Mouse (Mus musculus): ENCODE results near the gene Midn. TPM values are rescaled to one million over a fixed set of nuclear protein-coding genes. Genes with fewer than 3 reads are reported as not detected.

The Midn gene
- polyA plus RNA-seq, 1 experiment from 2014 or later = 28.9 TPM

GRCm38 (mm10) chr10:80138553-80139438 lies 9.3 kb upstream of the Midn start, which contains the start of gene Atp5d:
Gene Atp5d (plus strand): TSS chr10:80138632.
- Histone ChIP-seq H3K27me3 (replicated peaks; ENCODE audit: control insufficient read depth, insufficient read depth, low read length) (peaks cover 25% of the 10 kb centered on the region), H3K9me3 (ENCODE audit: control insufficient read depth, low read length) (no peaks in the 10 kb centered on the region), H3K4me3 (ENCODE audit: low read depth, low read length) (peak within 1 kb of the TSS; percentile 63), H3K36me3 (ENCODE audit: control insufficient read depth, insufficient read depth, low read length) (peaks cover 14% of the 10 kb centered on the region), H3K4me1 (replicated peaks; ENCODE audit: control insufficient read depth, insufficient read depth, low read length) (peaks cover 29% of the 10 kb centered on the region), H3K4me2 (ENCODE audit: low read length) (peak within 1 kb of the TSS; percentile 97), H3K27ac (ENCODE audit: low read depth) (peak within 1 kb of the TSS; percentile 69), H3K9ac (ENCODE audit: low read length) (peak within 1 kb of the TSS; percentile 67)
- peak; percentile 4; the same call in 1 of the 2 replicates for ATAC-seq (replicated peaks; ENCODE audit: low FRiP score, low TSS enrichment, low read depth)
- WGBS = under 1% methylated on average over 63 of the region's 94 CpGs
- DNase-seq (ENCODE audit: low spot score) = peak; percentile 77

GRCm38 (mm10) chr10:80139439-80139775 lies 8.7 kb upstream of the Midn start:
- peaks cover 25% of the 10 kb centered on the region for H3K27me3 ChIP-seq (replicated peaks; ENCODE audit: control insufficient read depth, insufficient read depth, low read length)
- peaks cover 17% of the 10 kb centered on the region for H3K36me3 ChIP-seq (ENCODE audit: control insufficient read depth, insufficient read depth, low read length)
- H3K4me1 ChIP-seq (replicated peaks; ENCODE audit: control insufficient read depth, insufficient read depth, low read length) = peaks cover 29% of the 10 kb centered on the region
- no peak for ATAC-seq (replicated peaks; ENCODE audit: low FRiP score, low TSS enrichment, low read depth)
- WGBS = under 1% methylated on average over 9 of the region's 10 CpGs
- DNase-seq (ENCODE audit: low spot score) = no peak
- H3K27ac ChIP-seq (ENCODE audit: low read depth) = peak overlapping the region; percentile 69; the same call in 1 of the 2 replicates
- H3K4me3 ChIP-seq (ENCODE audit: low read depth, low read length) = peak overlapping the region; percentile 63
- H3K4me2 ChIP-seq (ENCODE audit: low read length) = peak overlapping the region; percentile 97
- H3K9me3 ChIP-seq (ENCODE audit: control insufficient read depth, low read length) = no peaks in the 10 kb centered on the region
- peak overlapping the region; percentile 67 for H3K9ac ChIP-seq (ENCODE audit: low read length)

- H3K4me2 ChIP-seq (ENCODE audit: low read length) = no peak overlapping the region
These were observed 8.0 kb upstream of the Midn start for GRCm38 (mm10) chr10:80139975-80140665.

GRCm38 (mm10) chr10:80140666-80141035 lies 7.4 kb upstream of the Midn start, which contains the start of gene Cbarp:
Gene Cbarp (minus strand): TSS chr10:80140835.
- no peak for DNase-seq (ENCODE audit: low spot score)
- WGBS = 73% methylated on average over 10 of the region's 10 CpGs
- Histone ChIP-seq H3K4me1 (replicated peaks; ENCODE audit: control insufficient read depth, insufficient read depth, low read length) (peaks cover 33% of the 10 kb centered on the region), H3K4me2 (ENCODE audit: low read length) (peak within 1 kb of the TSS; percentile 98), H3K9me3 (ENCODE audit: control insufficient read depth, low read length) (no peaks in the 10 kb centered on the region), H3K36me3 (ENCODE audit: control insufficient read depth, insufficient read depth, low read length) (peaks cover 25% of the 10 kb centered on the region), H3K9ac (ENCODE audit: low read length) (peak within 1 kb of the TSS; percentile 34), H3K27ac (ENCODE audit: low read depth) (peak within 1 kb of the TSS; percentile 76), H3K27me3 (replicated peaks; ENCODE audit: control insufficient read depth, insufficient read depth, low read length) (peaks cover 23% of the 10 kb centered on the region), H3K4me3 (ENCODE audit: low read depth, low read length) (peak within 1 kb of the TSS; percentile 76)
- no peak for ATAC-seq (replicated peaks; ENCODE audit: low FRiP score, low TSS enrichment, low read depth)

More at GRCm38 (mm10) chr10:80139975-80140665, 8.0 kb upstream of the Midn start:
- WGBS = 77% methylated on average over 11 of the region's 11 CpGs
- Histone ChIP-seq H3K36me3 (ENCODE audit: control insufficient read depth, insufficient read depth, low read length) (peaks cover 24% of the 10 kb centered on the region), H3K27ac (ENCODE audit: low read depth) (no peak overlapping the region), H3K9me3 (ENCODE audit: control insufficient read depth, low read length) (no peaks in the 10 kb centered on the region), H3K4me1 (replicated peaks; ENCODE audit: control insufficient read depth, insufficient read depth, low read length) (peaks cover 29% of the 10 kb centered on the region), H3K27me3 (replicated peaks; ENCODE audit: control insufficient read depth, insufficient read depth, low read length) (peaks cover 25% of the 10 kb centered on the region), H3K4me3 (ENCODE audit: low read depth, low read length) (no peak overlapping the region), H3K9ac (ENCODE audit: low read length) (no peak overlapping the region)
- DNase-seq (ENCODE audit: low spot score) = no peak
- no peak for ATAC-seq (replicated peaks; ENCODE audit: low FRiP score, low TSS enrichment, low read depth)

GRCm38 (mm10) chr10:80141243-80141642 lies 6.8 kb upstream of the Midn start:
- peaks cover 38% of the 10 kb centered on the region for H3K4me1 ChIP-seq (replicated peaks; ENCODE audit: control insufficient read depth, insufficient read depth, low read length)

GRCm38 (mm10) chr10:80141786-80142529 lies 6.1 kb upstream of the Midn start:
- under 1% methylated on average over 43 of the region's 43 CpGs for WGBS
- Histone ChIP-seq H3K4me2 (ENCODE audit: low read length) (peak overlapping the region; percentile 98), H3K36me3 (ENCODE audit: control insufficient read depth, insufficient read depth, low read length) (peaks cover 33% of the 10 kb centered on the region), H3K4me1 (replicated peaks; ENCODE audit: control insufficient read depth, insufficient read depth, low read length) (peaks cover 39% of the 10 kb centered on the region), H3K9me3 (ENCODE audit: control insufficient read depth, low read length) (no peaks in the 10 kb centered on the region), H3K27me3 (replicated peaks; ENCODE audit: control insufficient read depth, insufficient read depth, low read length) (peaks cover 10% of the 10 kb centered on the region), H3K9ac (ENCODE audit: low read length) (peak overlapping the region; percentile 87), H3K27ac (ENCODE audit: low read depth) (peak overlapping the region; percentile 77), H3K4me3 (ENCODE audit: low read depth, low read length) (peak overlapping the region; percentile 76)
- ATAC-seq (replicated peaks; ENCODE audit: low FRiP score, low TSS enrichment, low read depth) (peak; percentile 78), DNase-seq (ENCODE audit: low spot score) (peak; percentile 89)

More at GRCm38 (mm10) chr10:80141243-80141642, 6.8 kb upstream of the Midn start:
- under 1% methylated on average over 29 of the region's 29 CpGs for WGBS
- peak overlapping the region; percentile 98 for H3K4me2 ChIP-seq (ENCODE audit: low read length)
- H3K4me3 ChIP-seq (ENCODE audit: low read depth, low read length) = peak overlapping the region; percentile 76
- peak overlapping the region; percentile 34 for H3K9ac ChIP-seq (ENCODE audit: low read length)
- ATAC-seq (replicated peaks; ENCODE audit: low FRiP score, low TSS enrichment, low read depth) (peak; percentile 57), DNase-seq (ENCODE audit: low spot score) (peak; percentile 95)
- H3K36me3 ChIP-seq (ENCODE audit: control insufficient read depth, insufficient read depth, low read length) = peaks cover 28% of the 10 kb centered on the region
- H3K27ac ChIP-seq (ENCODE audit: low read depth) = peak overlapping the region; percentile 76
- no peaks in the 10 kb centered on the region for H3K9me3 ChIP-seq (ENCODE audit: control insufficient read depth, low read length)
- peaks cover 17% of the 10 kb centered on the region for H3K27me3 ChIP-seq (replicated peaks; ENCODE audit: control insufficient read depth, insufficient read depth, low read length)

GRCm38 (mm10) chr10:80142530-80142925 lies 5.5 kb upstream of the Midn start:
- peak overlapping the region; percentile 77 for H3K27ac ChIP-seq (ENCODE audit: low read depth)
- ATAC-seq (replicated peaks; ENCODE audit: low FRiP score, low TSS enrichment, low read depth) = peak; percentile 0; the same call in 1 of the 2 replicates
- peaks cover 37% of the 10 kb centered on the region for H3K4me1 ChIP-seq (replicated peaks; ENCODE audit: control insufficient read depth, insufficient read depth, low read length)

GRCm38 (mm10) chr10:80143664-80144063 lies 4.4 kb upstream of the Midn start:
- no peak overlapping the region for H3K4me2 ChIP-seq (ENCODE audit: low read length)
- no peak overlapping the region for H3K27ac ChIP-seq (ENCODE audit: low read depth)
- peaks cover 28% of the 10 kb centered on the region for H3K4me1 ChIP-seq (replicated peaks; ENCODE audit: control insufficient read depth, insufficient read depth, low read length)
- H3K9me3 ChIP-seq (ENCODE audit: control insufficient read depth, low read length) = no peaks in the 10 kb centered on the region
- 95% methylated on average over 7 of the region's 7 CpGs for WGBS
- 0 out of 2 replicates have a peak overlapping the region, but pooled peaks have one; percentile 76 for H3K4me3 ChIP-seq (ENCODE audit: low read depth, low read length)
- DNase-seq (ENCODE audit: low spot score) (no peak), ATAC-seq (replicated peaks; ENCODE audit: low FRiP score, low TSS enrichment, low read depth) (no peak)
- no peak overlapping the region for H3K9ac ChIP-seq (ENCODE audit: low read length)
- peaks cover 33% of the 10 kb centered on the region for H3K36me3 ChIP-seq (ENCODE audit: control insufficient read depth, insufficient read depth, low read length)
- H3K27me3 ChIP-seq (replicated peaks; ENCODE audit: control insufficient read depth, insufficient read depth, low read length) = no peaks in the 10 kb centered on the region

More at GRCm38 (mm10) chr10:80142530-80142925, 5.5 kb upstream of the Midn start:
- Histone ChIP-seq H3K36me3 (ENCODE audit: control insufficient read depth, insufficient read depth, low read length) (peaks cover 33% of the 10 kb centered on the region), H3K9ac (ENCODE audit: low read length) (peak overlapping the region; percentile 87), H3K4me3 (ENCODE audit: low read depth, low read length) (peak overlapping the region; percentile 76), H3K27me3 (replicated peaks; ENCODE audit: control insufficient read depth, insufficient read depth, low read length) (peaks cover 5% of the 10 kb centered on the region), H3K4me2 (ENCODE audit: low read length) (peak overlapping the region; percentile 98), H3K9me3 (ENCODE audit: control insufficient read depth, low read length) (no peaks in the 10 kb centered on the region)
- DNase-seq (ENCODE audit: low spot score) = no peak
- WGBS = under 1% methylated on average over 15 of the region's 15 CpGs
